Mouse (Mus musculus) C2C12 (cell line): ENCODE results near the gene Atp5g2.

Experiments
- CEBPB ChIP-seq: IDR thresholded peaks from one replicate; pipeline ENCODE4 v1.6.1; 2011; ENCODE audit warnings: low read depth, mild to moderate bottlenecking, control low read depth, moderate library complexity
- CTCF ChIP-seq: IDR thresholded peaks from one replicate; pipeline ENCODE4 v1.5.1; 2011; ENCODE audit not compliant: control insufficient read depth, insufficient read depth, insufficient read length
- FOSL1 ChIP-seq: IDR thresholded peaks from one replicate; pipeline ENCODE4 v1.8.0; 2011; ENCODE audit warnings: mild to moderate bottlenecking, low read length; ENCODE audit not compliant: poor library complexity, insufficient read depth, severe bottlenecking
- MAX ChIP-seq: IDR thresholded peaks from one replicate; pipeline ENCODE4 v1.6.1; 2011; ENCODE audit warnings: mild to moderate bottlenecking, control low read depth
- MYOG ChIP-seq: IDR thresholded peaks from one replicate; pipeline ENCODE4 v1.6.1; 2011; ENCODE audit not compliant: control insufficient read depth, insufficient read length; ENCODE audit errors: extremely low read depth
- USF1 ChIP-seq: IDR thresholded peaks from one replicate; pipeline ENCODE4 v1.6.1; 2011; ENCODE audit warnings: low read depth, mild to moderate bottlenecking, control low read depth, moderate library complexity

DNA sequence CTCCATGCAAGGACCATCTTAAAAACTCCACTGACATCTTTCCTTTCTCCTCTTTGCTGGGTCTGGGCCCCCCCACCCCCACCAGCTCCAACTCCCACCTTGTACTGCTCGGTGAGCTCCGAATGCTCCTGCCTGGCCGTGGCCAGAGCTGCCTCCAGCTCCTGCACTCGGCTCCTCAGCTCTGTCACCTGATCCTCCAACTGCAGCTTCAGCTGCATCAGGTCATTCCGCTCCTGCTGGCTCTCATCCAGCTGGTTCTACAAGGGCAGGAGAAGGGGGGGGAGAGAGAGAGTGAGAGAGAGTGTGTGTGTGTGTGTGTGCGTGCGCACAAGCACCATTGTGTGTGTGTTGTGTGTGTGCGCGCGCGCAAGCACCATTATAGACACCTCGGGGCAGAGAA, 44.0 kb upstream of the Atp5g2 start:
- TF ChIP-seq CTCF (no peak), FOSL1 (no peak), MAX (no peak), MYOG (no peak), USF1 (no peak), CEBPB (no peak)
